Mouse (Mus musculus) kidney, adult 11 months (tissue): ENCODE results near the gene Brpf3.
"Not testable (repeated sequence)": the region's sequence is repeated elsewhere in the genome, so short reads cannot be mapped to it uniquely, and the experiment has no call there.

Experiments
- DNase-seq: peaks from one replicate; pipeline ENCODE4 v3.0.0; 2022

The Brpf3 gene

GRCm38 (mm10) chr17:28799291-28800160, 1.4 kb upstream of the Brpf3 start:
- DNase-seq = no peak

- DNase-seq = no peak
Observed at GRCm38 (mm10) chr17:28800281-28800670, 614 bp upstream of the Brpf3 start.

DNA sequence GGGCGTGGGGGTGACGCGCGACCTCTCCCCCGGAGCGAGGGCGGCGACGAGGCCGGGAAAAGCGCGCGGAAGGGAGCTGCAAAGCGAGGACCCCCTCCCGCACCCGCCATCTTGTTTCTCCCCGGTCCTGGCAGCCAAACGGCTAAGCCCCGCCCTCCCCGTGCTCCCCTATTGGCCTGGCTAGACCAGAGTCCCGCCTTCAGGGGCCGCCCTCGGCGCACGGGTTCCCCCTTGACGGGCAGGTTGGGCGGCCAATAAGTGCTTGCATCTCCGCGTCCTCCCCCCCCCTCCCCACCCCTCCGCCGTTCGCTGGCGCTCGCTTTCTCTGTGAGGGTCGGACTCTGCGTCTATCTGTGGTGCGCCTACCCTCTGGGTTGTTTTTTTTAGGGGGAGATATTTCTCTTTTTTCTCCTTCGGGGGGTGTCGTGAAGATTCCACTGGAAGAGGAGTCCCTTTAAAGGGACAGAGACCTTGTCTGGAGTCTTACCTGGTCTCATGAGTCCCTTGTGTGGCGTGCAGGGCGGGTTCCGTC, 650 bp downstream of the Brpf3 start:
- DNase-seq = peak; percentile 97

- DNase-seq = no peak
Observed at GRCm38 (mm10) chr17:28802006-28802481, 1.2 kb downstream of the Brpf3 start.

GRCm38 (mm10) chr17:28803316-28803715, 2.4 kb downstream of the Brpf3 start:
- DNase-seq = no peak

DNA sequence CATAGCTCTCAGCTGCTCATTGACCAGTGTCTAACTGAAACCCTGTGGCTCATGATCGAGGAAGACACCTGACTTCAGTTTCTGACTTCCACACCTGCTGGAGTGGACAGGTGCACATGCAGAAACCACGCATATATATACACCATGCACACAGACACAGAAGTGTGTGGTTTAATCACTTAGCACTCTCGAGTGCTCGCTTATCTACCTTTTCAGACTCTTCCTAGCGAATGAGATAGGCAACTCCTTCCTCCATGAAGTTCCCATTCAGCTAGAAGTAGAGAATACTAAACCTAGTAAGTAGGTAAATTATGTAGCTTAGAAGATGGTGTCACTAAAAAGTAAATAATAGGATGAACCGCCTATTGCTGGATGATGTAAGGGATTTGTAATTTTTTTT, 4.1 kb downstream of the Brpf3 start:
- DNase-seq = no peak

GRCm38 (mm10) chr17:28806770-28807169, 5.9 kb downstream of the Brpf3 start:
- DNase-seq = no peak

GRCm38 (mm10) chr17:28808714-28809113, 7.8 kb downstream of the Brpf3 start:
- DNase-seq = no peak

GRCm38 (mm10) chr17:28809175-28809831, 8.4 kb downstream of the Brpf3 start:
- DNase-seq = no peak

DNA sequence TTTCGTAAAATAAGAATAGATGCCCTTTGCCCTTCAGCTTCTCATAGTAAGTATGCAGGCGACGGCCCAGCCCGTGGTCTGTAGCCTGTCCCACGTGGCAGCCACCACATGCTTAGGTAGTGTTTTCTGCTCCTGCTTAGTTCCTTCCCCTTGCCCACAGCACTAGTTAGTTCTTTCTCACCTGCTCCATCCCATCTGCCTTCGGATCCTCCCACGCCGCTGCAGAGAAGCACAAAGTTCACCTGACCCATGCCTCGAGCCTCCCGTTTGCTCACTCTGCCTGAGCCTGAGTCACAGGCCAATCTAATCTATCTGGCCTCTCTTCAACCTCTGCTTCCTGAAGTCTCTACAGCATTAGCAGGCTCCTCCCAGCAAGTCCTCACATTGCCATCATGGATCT, 11.5 kb downstream of the Brpf3 start:
- peak; percentile 64 for DNase-seq

DNA sequence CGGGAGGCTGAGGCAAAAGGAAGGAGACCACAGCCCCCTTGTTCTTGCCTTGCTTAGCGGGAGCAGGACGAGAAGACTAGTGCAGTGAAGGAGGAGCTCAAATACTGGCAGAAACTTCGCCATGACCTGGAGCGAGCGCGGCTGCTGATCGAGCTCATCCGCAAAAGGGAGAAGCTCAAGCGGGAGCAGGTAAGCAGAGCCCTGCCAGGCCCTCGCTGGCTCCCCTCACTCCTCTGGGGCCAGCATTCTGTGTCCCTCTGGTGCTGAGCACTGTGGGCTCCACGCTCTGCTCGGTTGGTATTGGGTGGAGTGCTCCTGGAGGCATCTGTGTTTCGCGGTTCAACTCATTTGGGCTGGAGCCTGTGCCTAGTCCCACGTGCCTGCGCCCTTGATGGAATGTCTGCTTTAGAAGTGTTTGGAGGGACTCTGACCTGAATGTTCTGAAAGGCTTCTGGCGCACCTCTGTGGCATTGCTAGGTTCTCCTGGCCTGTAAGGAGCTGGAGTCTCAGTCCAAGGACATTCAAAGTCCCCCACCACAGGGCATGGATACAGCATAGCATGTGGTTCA, 13.7 kb downstream of the Brpf3 start:
- peak; percentile 61 for DNase-seq

DNA sequence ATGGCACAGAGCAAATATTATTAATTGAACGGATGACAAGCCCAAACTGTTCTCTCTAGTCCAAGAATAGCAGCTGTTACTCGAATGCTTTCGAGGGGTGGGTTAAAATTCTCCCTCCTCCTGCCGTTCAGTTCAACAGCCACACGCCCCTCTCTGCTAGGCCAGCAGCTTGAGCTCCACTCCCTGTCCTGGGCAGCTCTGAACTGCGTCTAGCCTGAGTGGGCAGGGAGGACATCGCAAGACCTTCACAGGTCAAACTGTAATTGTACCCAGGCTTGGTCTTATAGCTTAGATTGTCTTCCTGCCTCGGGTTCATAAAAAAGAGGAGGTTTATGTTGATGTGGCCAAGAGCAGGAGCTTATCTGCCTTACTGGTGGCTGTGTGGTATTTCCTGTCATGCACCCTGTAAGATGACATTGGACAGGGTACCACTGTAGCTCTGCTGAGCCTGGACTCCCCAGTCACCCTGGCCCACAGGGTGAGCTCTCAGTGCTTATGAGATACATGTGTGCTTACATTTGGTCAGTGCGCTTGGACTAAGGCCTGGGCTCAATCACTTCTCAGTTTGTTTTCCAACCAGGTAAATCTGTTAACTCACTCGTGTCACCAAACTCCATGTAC, 14.6 kb downstream of the Brpf3 start:
- DNase-seq = no peak

DNA sequence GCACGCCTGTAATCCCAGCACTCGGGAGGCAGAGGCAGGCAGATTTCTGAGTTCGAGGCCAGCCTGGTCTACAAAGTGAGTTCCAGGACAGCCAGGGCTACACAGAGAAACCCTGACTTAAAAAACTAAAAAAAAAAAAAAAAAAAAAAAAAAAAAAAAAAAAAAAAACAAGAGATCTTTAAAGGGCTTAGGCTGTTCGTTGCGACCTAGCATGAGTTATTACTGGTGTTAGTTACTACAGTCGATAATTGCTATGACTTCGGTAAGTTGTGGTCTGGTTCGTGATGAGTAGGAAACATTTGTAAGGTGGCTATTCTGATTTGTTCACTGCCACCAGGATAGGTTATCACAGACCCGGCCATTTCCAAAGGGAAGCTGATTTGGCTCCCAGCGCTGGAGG, 15.4 kb downstream of the Brpf3 start:
- not testable (repeated sequence) for DNase-seq

- peak; percentile 19 for DNase-seq
Observed at GRCm38 (mm10) chr17:28816875-28817811, 16.3 kb downstream of the Brpf3 start.

DNA sequence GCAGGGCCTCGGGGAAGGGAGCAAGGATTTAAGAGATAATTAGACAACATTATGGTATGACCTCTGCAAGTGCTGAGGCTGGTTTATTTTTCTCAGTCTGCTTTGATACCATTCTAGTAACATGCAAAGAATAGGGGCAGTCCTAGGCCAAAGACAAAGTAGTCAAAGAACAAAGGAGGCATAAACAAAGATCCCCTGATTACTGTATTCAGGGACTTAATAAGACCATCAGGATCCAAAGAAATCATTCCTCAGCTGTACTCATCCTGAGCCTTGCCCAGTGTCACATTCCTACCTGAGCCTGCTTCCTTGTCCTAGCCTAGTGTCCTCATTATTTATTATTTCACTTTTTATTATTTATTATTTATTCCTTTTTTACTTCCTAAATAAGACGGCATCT, 19.3 kb downstream of the Brpf3 start:
- no peak for DNase-seq

- no peak for DNase-seq
Observed at GRCm38 (mm10) chr17:28823004-28823745, 22.3 kb downstream of the Brpf3 start.

DNA sequence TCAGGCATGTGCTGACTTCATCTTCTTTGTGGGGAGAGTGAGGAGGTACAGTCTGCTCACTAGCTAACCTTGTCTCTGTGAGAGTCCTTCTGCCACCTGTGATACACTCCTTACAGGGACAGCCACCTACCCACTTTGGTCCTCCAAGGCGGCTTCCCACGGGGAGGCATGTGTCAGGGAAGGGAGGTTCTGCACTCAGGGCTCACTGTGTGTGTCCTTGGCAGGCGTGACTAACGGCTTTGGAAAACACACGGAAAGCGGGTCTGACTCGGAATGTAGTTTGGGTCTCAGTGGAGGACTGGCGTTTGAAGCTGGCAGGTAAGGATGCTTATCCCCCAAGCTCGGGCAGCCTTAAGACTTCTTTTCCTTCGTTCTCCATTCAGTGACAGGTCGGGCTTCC, 22.9 kb downstream of the Brpf3 start:
- no peak for DNase-seq

GRCm38 (mm10) chr17:28824896-28825295, 24.0 kb downstream of the Brpf3 start:
- no peak for DNase-seq

DNA sequence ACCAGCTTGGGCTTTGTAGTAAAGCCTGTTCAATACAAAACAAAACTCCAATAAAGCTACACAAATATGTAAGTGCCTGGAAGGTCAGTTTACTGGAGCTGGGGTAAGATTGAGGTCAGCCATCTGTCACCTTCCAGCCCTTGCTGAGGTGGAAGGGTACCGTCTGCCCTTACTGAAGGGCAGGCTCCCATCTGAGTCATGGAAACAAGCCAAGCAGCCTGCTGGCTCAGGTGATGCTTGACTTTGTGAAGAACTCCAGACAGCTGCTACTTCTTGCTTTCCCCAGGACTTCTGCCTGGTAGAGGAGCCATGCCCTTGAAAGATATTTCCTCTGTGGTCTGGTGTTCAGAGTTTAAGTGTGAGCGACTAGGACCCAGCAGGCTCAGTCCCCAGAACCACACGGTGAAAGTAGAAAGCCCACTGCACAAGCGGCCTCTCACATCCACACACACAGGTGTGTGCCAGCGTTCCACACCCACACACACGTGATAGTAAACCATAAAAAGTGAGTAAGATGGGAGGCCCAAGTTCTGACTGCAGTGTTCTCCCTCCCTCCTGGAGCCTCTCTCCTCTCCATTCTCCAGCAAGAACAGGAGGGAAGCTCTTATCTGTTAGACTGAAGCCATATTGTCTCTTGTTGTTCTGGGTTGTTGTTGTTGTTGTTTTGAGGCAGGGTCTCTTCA, 24.6 kb downstream of the Brpf3 start:
- no peak for DNase-seq

- no peak for DNase-seq
Observed at GRCm38 (mm10) chr17:28827665-28828231, 26.9 kb downstream of the Brpf3 start.
